Mouse (Mus musculus) myocyte (in vitro differentiated cells): Measurements from ENCODE around the gene Rab35. TPM values are rescaled to one million over a fixed set of nuclear protein-coding genes. Genes with fewer than 3 reads are reported as not detected.

ENCODE experiments used
- H3K27me3 ChIP-seq: one replicate; pipeline ENCODE4 v1.6.1; 2011; ENCODE audit not compliant: control insufficient read depth, insufficient read depth, insufficient read length
- H3K36me3 ChIP-seq: one replicate; pipeline ENCODE4 v1.6.1; 2011; ENCODE audit not compliant: control insufficient read depth, insufficient read depth
- H3K4me2 ChIP-seq: one replicate; pipeline ENCODE4 v1.6.1; 2011; ENCODE audit warnings: low read depth, control low read depth
- H3K4me3 ChIP-seq: one replicate; pipeline ENCODE4 v1.5.1; 2011; ENCODE audit warnings: mild to moderate bottlenecking, control low read depth, moderate library complexity
- H3K79me2 ChIP-seq: one replicate; pipeline ENCODE4 v1.6.1; 2011; ENCODE audit not compliant: control insufficient read depth, insufficient read depth
- H3ac ChIP-seq: one replicate; pipeline ENCODE4 v1.6.1; 2011; ENCODE audit not compliant: control insufficient read depth, insufficient read length
- CEBPB ChIP-seq: IDR thresholded peaks from 2 replicates; pipeline ENCODE4 v1.6.1; 2011; ENCODE audit warnings: mild to moderate bottlenecking, moderate library complexity; ENCODE audit not compliant: poor library complexity, insufficient read depth, severe bottlenecking
- E2F4 ChIP-seq: IDR thresholded peaks from one replicate; pipeline ENCODE4 v1.6.1; 2011; ENCODE audit warnings: mild to moderate bottlenecking, control low read depth, moderate library complexity; ENCODE audit not compliant: insufficient read depth
- MAX ChIP-seq: IDR thresholded peaks from one replicate; pipeline ENCODE4 v1.6.1; 2011; ENCODE audit warnings: low read depth, mild to moderate bottlenecking, control low read depth
- MYOD1 ChIP-seq, 3 experiments: IDR thresholded peaks; one replicate each; pipeline ENCODE4 v1.6.1; 2011; ENCODE audit warnings: control low read depth in 2 of 3, low read depth in 2 of 3, mild to moderate bottlenecking in 2 of 3, moderate library complexity in 1 of 3; ENCODE audit not compliant: insufficient read length in 2 of 3, control insufficient read depth in 1 of 3
- MYOG ChIP-seq, 3 experiments: IDR thresholded peaks; one replicate each; pipeline ENCODE4 v1.6.1; 2011; ENCODE audit warnings: control low read depth in 2 of 3, low read depth in 2 of 3, mild to moderate bottlenecking in 2 of 3; ENCODE audit not compliant: insufficient read length in 2 of 3, control insufficient read depth in 1 of 3, insufficient read depth in 1 of 3
- POLR2A ChIP-seq: IDR thresholded peaks from one replicate; pipeline ENCODE4 v1.6.1; 2011; ENCODE audit warnings: low read depth, mild to moderate bottlenecking, control low read depth, moderate library complexity; ENCODE audit not compliant: insufficient read length
- POLR2AphosphoS2 ChIP-seq: IDR thresholded peaks from one replicate; pipeline ENCODE4 v1.6.1; 2011; ENCODE audit warnings: low read depth, control low read depth; ENCODE audit not compliant: insufficient read length
- REST ChIP-seq: IDR thresholded peaks from one replicate; pipeline ENCODE4 v1.6.1; 2011; ENCODE audit warnings: mild to moderate bottlenecking, control low read depth, moderate library complexity; ENCODE audit not compliant: insufficient read depth, insufficient read length
- SRF ChIP-seq: IDR thresholded peaks from one replicate; pipeline ENCODE4 v1.6.1; 2011; ENCODE audit warnings: low read depth; ENCODE audit not compliant: control insufficient read depth, insufficient read length
- TCF12 ChIP-seq: IDR thresholded peaks from one replicate; pipeline ENCODE4 v1.6.1; 2011; ENCODE audit warnings: mild to moderate bottlenecking, control low read depth; ENCODE audit not compliant: poor library complexity, insufficient read depth, severe bottlenecking
- TCF3 ChIP-seq: IDR thresholded peaks from one replicate; pipeline ENCODE4 v1.6.1; 2011; ENCODE audit warnings: low read depth, control low read depth; ENCODE audit not compliant: insufficient read length
- USF1 ChIP-seq: IDR thresholded peaks from one replicate; pipeline ENCODE4 v1.6.1; 2011; ENCODE audit warnings: low read depth, mild to moderate bottlenecking, control low read depth, moderate library complexity
- polyA plus RNA-seq: library from polyadenylated mRNA; unstranded; fragments of >200 nt; fragmentation: generic; extraction: Trizol; gene quantifications from one replicate; pipeline ENCODE4 v1.2.1, GENCODE M21; 2012; ENCODE audit warnings: missing spikeins

Gene Rab35
- polyA plus RNA-seq, 1 experiment, result 44.8 TPM

GRCm38 (mm10) chr5:115629672-115630071 lies 2.0 kb upstream of the Rab35 start:
- Histone ChIP-seq H3K27me3 (no peaks in the 10 kb centered on the region), H3K4me3 (no peak overlapping the region), H3K36me3 (no peaks in the 10 kb centered on the region), H3K79me2 (peaks cover 25% of the 10 kb centered on the region), H3K4me2 (no peak overlapping the region), H3ac (no peak overlapping the region)
- TF ChIP-seq POLR2A (no peak), SRF (no peak), MYOD1 (IDR thresholded peaks at IDR 0.05; ENCODE audit: control insufficient read depth in 1 of 3, insufficient read length in 2 of 3, low read depth in 2 of 3) (no peak), POLR2AphosphoS2 (no peak), TCF3 (no peak), MAX (no peak), E2F4 (no peak), MYOG (IDR thresholded peaks at IDR 0.05; ENCODE audit: control insufficient read depth in 1 of 3, insufficient read depth in 1 of 3, insufficient read length in 2 of 3, low read depth in 2 of 3) (no peak), CEBPB (no peak), REST (no peak), USF1 (no peak), TCF12 (no peak)

GRCm38 (mm10) chr5:115630291-115630690 lies 1.4 kb upstream of the Rab35 start:
- peaks cover 31% of the 10 kb centered on the region for H3K79me2 ChIP-seq
- H3ac ChIP-seq, result no peak overlapping the region
- TF ChIP-seq REST, result no peak
- no peak for TF ChIP-seq SRF
- TF ChIP-seq MYOG (IDR thresholded peaks at IDR 0.05; ENCODE audit: control insufficient read depth in 1 of 3, insufficient read depth in 1 of 3, insufficient read length in 2 of 3, low read depth in 2 of 3), result no peak
- no peak for TF ChIP-seq USF1
- TF ChIP-seq CEBPB, result no peak
- no peak for TF ChIP-seq POLR2A
- no peak for TF ChIP-seq TCF3
- no peak for TF ChIP-seq TCF12
- TF ChIP-seq POLR2AphosphoS2, result no peak
- TF ChIP-seq MYOD1 (IDR thresholded peaks at IDR 0.05; ENCODE audit: control insufficient read depth in 1 of 3, insufficient read length in 2 of 3, low read depth in 2 of 3), result no peak
- peak overlapping the region; percentile 86 for H3K4me2 ChIP-seq
- H3K4me3 ChIP-seq, result no peak overlapping the region
- H3K27me3 ChIP-seq, result no peaks in the 10 kb centered on the region
- no peaks in the 10 kb centered on the region for H3K36me3 ChIP-seq

DNA sequence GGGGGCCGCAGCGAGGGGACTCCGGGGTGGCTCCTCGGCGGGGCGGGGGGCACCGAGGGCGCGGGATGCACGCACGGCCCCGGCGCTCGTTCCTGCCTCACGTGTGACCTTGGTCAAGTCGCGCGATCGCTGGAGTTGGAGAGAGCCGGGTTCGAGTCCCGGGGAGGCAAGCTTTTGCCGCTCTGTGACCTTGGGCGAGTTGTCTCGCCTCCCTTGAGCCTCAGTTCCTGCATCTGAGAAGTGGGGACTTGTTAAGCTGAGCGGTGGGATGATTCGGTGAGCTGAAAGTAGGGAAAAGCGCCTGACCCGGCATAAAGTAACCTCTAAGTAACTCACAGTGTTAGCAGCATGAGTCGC lies 628 bp downstream of the Rab35 start:
- no peak for TF ChIP-seq CEBPB
- no peak for TF ChIP-seq POLR2A
- TF ChIP-seq MAX, result no peak
- no peak for TF ChIP-seq TCF12
- TF ChIP-seq POLR2AphosphoS2, result no peak
- no peak for TF ChIP-seq TCF3
- TF ChIP-seq MYOG (IDR thresholded peaks at IDR 0.05; ENCODE audit: control insufficient read depth in 1 of 3, insufficient read depth in 1 of 3, insufficient read length in 2 of 3, low read depth in 2 of 3), result no peak
- no peak for TF ChIP-seq MYOD1 (IDR thresholded peaks at IDR 0.05; ENCODE audit: control insufficient read depth in 1 of 3, insufficient read length in 2 of 3, low read depth in 2 of 3)
- no peak for TF ChIP-seq E2F4
- no peak for TF ChIP-seq REST
- TF ChIP-seq USF1, result no peak
- no peak for TF ChIP-seq SRF
- peak overlapping the region; percentile 63 for H3K4me3 ChIP-seq
- no peaks in the 10 kb centered on the region for H3K27me3 ChIP-seq
- peaks cover 51% of the 10 kb centered on the region for H3K79me2 ChIP-seq
- H3K36me3 ChIP-seq, result no peaks in the 10 kb centered on the region
- peak overlapping the region; percentile 72 for H3ac ChIP-seq
- H3K4me2 ChIP-seq, result peak overlapping the region; percentile 89

DNA sequence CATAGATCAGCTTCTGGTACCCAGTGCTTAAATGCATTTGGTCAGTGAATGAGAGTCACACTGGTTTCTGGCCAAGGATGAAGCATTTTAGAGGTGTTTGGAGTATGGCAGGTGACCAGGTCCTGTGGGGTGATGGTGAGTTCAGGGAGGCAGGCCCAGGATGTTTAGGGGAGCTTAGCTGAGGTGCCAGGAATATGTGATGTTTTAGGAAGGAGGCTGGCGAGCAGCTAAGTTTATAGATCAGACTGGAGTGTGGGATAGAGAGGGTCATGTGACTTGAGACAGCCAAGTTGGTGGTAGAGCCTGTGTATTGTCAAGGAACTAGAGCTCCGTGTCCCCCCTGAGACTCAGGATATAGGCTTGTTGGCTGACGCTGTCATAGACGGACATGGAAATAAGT lies 1.4 kb downstream of the Rab35 start:
- peaks cover 54% of the 10 kb centered on the region for H3K79me2 ChIP-seq
- H3K27me3 ChIP-seq, result no peaks in the 10 kb centered on the region
- H3ac ChIP-seq, result peak overlapping the region; percentile 72
- TF ChIP-seq MYOG (IDR thresholded peaks at IDR 0.05; ENCODE audit: control insufficient read depth in 1 of 3, insufficient read depth in 1 of 3, insufficient read length in 2 of 3, low read depth in 2 of 3) (no peak), USF1 (peak; percentile 45)
- peak overlapping the region; percentile 89 for H3K4me2 ChIP-seq
- H3K36me3 ChIP-seq, result no peaks in the 10 kb centered on the region
- H3K4me3 ChIP-seq, result peak overlapping the region; percentile 63

DNA sequence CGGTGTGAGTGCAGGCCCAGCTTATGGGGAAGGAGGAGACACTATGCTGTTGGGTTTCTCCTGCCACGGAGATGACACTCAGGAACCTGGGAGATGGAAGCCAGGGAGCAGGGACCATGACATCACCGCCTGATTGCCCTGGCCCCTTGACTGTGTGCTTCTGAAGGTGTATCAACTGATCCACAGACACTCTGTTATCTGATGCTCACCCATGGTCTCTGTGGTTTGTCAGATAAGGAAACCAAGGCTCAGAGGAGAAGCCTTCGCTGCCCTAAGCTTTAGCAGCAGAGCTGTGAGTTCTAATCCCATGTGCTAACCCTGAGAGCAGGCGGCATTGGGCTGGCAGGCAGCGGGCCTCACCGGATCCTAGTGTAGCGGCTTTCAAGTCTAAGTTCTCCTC lies 2.3 kb downstream of the Rab35 start:
- Histone ChIP-seq H3ac (no peak overlapping the region), H3K27me3 (no peaks in the 10 kb centered on the region), H3K4me3 (no peak overlapping the region), H3K4me2 (no peak overlapping the region), H3K79me2 (peaks cover 54% of the 10 kb centered on the region), H3K36me3 (peaks cover 2% of the 10 kb centered on the region)
- no peak for TF ChIP-seq MYOD1 (IDR thresholded peaks at IDR 0.05; ENCODE audit: control insufficient read depth in 1 of 3, insufficient read length in 2 of 3, low read depth in 2 of 3)
- no peak for TF ChIP-seq USF1
- TF ChIP-seq SRF, result no peak
- TF ChIP-seq POLR2AphosphoS2, result no peak
- no peak for TF ChIP-seq MAX
- TF ChIP-seq POLR2A, result no peak
- TF ChIP-seq CEBPB, result no peak
- TF ChIP-seq MYOG (IDR thresholded peaks at IDR 0.05; ENCODE audit: control insufficient read depth in 1 of 3, insufficient read depth in 1 of 3, insufficient read length in 2 of 3, low read depth in 2 of 3), result no peak
- no peak for TF ChIP-seq TCF12
- no peak for TF ChIP-seq E2F4
- no peak for TF ChIP-seq REST
- TF ChIP-seq TCF3, result no peak
